Mouse (Mus musculus): ENCODE measurements at regions not wholly inside any gene's neighbourhood (a gene's known extent, or its start where the extent isn't known, plus 50 kb on each side); places are given as distances from the start of the nearest gene placed in this dataset.

- H3K4me1 ChIP-seq (ENCODE audit: control insufficient read depth, insufficient read depth, low read length): no peaks in the 10 kb centered on the region
- H3K27ac ChIP-seq (replicated peaks; ENCODE audit: low read depth, low read length): no peak overlapping the region
- H3K9me3 ChIP-seq (ENCODE audit: control insufficient read depth, low read length): no peaks in the 10 kb centered on the region
- H3K4me3 ChIP-seq (ENCODE audit: low read depth, low read length): no peak overlapping the region
- H3K27me3 ChIP-seq (replicated peaks; ENCODE audit: control insufficient read depth, insufficient read depth, low read length): no peaks in the 10 kb centered on the region
- no peak overlapping the region for H3K4me2 ChIP-seq (ENCODE audit: low read depth, low read length)
- no peaks in the 10 kb centered on the region for H3K36me3 ChIP-seq (ENCODE audit: control insufficient read depth, insufficient read depth, low read length)
- WGBS: 79% methylated on average over 10 of the region's 10 CpGs
- no peak overlapping the region for H3K9ac ChIP-seq (ENCODE audit: low read depth, low read length)
- ATAC-seq (ENCODE audit: low read depth): no peak
- DNase-seq (ENCODE audit: low spot score): no peak
Observed at GRCm38 (mm10) chr14:58817961-58818504, 324.7 kb downstream of the 1700129C05Rik start.

- no peaks in the 10 kb centered on the region for H3K9me3 ChIP-seq (ENCODE audit: control insufficient read depth, low read length)
- H3K36me3 ChIP-seq (ENCODE audit: control insufficient read depth, insufficient read depth, low read length): no peaks in the 10 kb centered on the region
- H3K4me2 ChIP-seq (ENCODE audit: low read depth, low read length): no peak overlapping the region
- no peak for DNase-seq (ENCODE audit: low spot score)
- WGBS: 61% methylated on average over 1 of the region's 1 CpGs
- no peak overlapping the region for H3K27ac ChIP-seq (replicated peaks; ENCODE audit: low read depth, low read length)
- H3K9ac ChIP-seq (ENCODE audit: low read depth, low read length): no peak overlapping the region
- no peak for ATAC-seq (ENCODE audit: low read depth)
- H3K4me1 ChIP-seq (ENCODE audit: control insufficient read depth, insufficient read depth, low read length): no peaks in the 10 kb centered on the region
- H3K27me3 ChIP-seq (replicated peaks; ENCODE audit: control insufficient read depth, insufficient read depth, low read length): no peaks in the 10 kb centered on the region
- H3K4me3 ChIP-seq (ENCODE audit: low read depth, low read length): no peak overlapping the region
Observed at GRCm38 (mm10) chr14:58816540-58816876, 326.2 kb downstream of the 1700129C05Rik start.

- Histone ChIP-seq H3K9me3 (ENCODE audit: control insufficient read depth, low read length) (no peaks in the 10 kb centered on the region), H3K27ac (replicated peaks; ENCODE audit: low read depth, low read length) (no peak overlapping the region), H3K36me3 (ENCODE audit: control insufficient read depth, insufficient read depth, low read length) (no peaks in the 10 kb centered on the region), H3K27me3 (replicated peaks; ENCODE audit: control insufficient read depth, insufficient read depth, low read length) (no peaks in the 10 kb centered on the region), H3K4me1 (ENCODE audit: control insufficient read depth, insufficient read depth, low read length) (no peaks in the 10 kb centered on the region), H3K4me3 (ENCODE audit: low read depth, low read length) (no peak overlapping the region), H3K4me2 (ENCODE audit: low read depth, low read length) (no peak overlapping the region), H3K9ac (ENCODE audit: low read depth, low read length) (no peak overlapping the region)
- WGBS: 54% methylated on average over 11 of the region's 11 CpGs
- ATAC-seq (ENCODE audit: low read depth): peak; percentile 60
- peak; percentile 68 for DNase-seq (ENCODE audit: low spot score)
Observed at GRCm38 (mm10) chr14:58815616-58816539, 326.8 kb downstream of the 1700129C05Rik start.

- Histone ChIP-seq H3K4me1 (ENCODE audit: control insufficient read depth, insufficient read depth, low read length) (no peaks in the 10 kb centered on the region), H3K27me3 (replicated peaks; ENCODE audit: control insufficient read depth, insufficient read depth, low read length) (no peaks in the 10 kb centered on the region), H3K4me2 (ENCODE audit: low read depth, low read length) (no peak overlapping the region), H3K36me3 (ENCODE audit: control insufficient read depth, insufficient read depth, low read length) (no peaks in the 10 kb centered on the region), H3K9ac (ENCODE audit: low read depth, low read length) (no peak overlapping the region), H3K9me3 (ENCODE audit: control insufficient read depth, low read length) (no peaks in the 10 kb centered on the region), H3K27ac (replicated peaks; ENCODE audit: low read depth, low read length) (no peak overlapping the region), H3K4me3 (ENCODE audit: low read depth, low read length) (no peak overlapping the region)
- DNase-seq (ENCODE audit: low spot score) (no peak), ATAC-seq (ENCODE audit: low read depth) (no peak)
- whole genome bisulfite sequencing: 59% methylated on average over 5 of the region's 5 CpGs
Observed at GRCm38 (mm10) chr14:58812585-58812984, 330.1 kb downstream of the 1700129C05Rik start.

GRCm38 (mm10) chr14:58801402-58801861, 341.3 kb downstream of the 1700129C05Rik start:
- H3K27me3 ChIP-seq (replicated peaks; ENCODE audit: control insufficient read depth, insufficient read depth, low read length): no peaks in the 10 kb centered on the region
- ATAC-seq (ENCODE audit: low read depth) (no peak), DNase-seq (ENCODE audit: low spot score) (no peak)
- no peak overlapping the region for H3K4me2 ChIP-seq (ENCODE audit: low read depth, low read length)
- no peaks in the 10 kb centered on the region for H3K36me3 ChIP-seq (ENCODE audit: control insufficient read depth, insufficient read depth, low read length)
- no peak overlapping the region for H3K4me3 ChIP-seq (ENCODE audit: low read depth, low read length)
- no peak overlapping the region for H3K9ac ChIP-seq (ENCODE audit: low read depth, low read length)
- no peaks in the 10 kb centered on the region for H3K4me1 ChIP-seq (ENCODE audit: control insufficient read depth, insufficient read depth, low read length)
- H3K27ac ChIP-seq (replicated peaks; ENCODE audit: low read depth, low read length): no peak overlapping the region
- H3K9me3 ChIP-seq (ENCODE audit: control insufficient read depth, low read length): no peaks in the 10 kb centered on the region

GRCm38 (mm10) chr14:58788190-58788945, 354.3 kb downstream of the 1700129C05Rik start:
- no peaks in the 10 kb centered on the region for H3K9me3 ChIP-seq (ENCODE audit: control insufficient read depth, low read length)
- ATAC-seq (ENCODE audit: low read depth) (no peak), DNase-seq (ENCODE audit: low spot score) (peak; percentile 48)
- no peak overlapping the region for H3K9ac ChIP-seq (ENCODE audit: low read depth, low read length)
- H3K4me1 ChIP-seq (ENCODE audit: control insufficient read depth, insufficient read depth, low read length): peaks cover 13% of the 10 kb centered on the region; the same call in 1 of the 2 replicates
- H3K4me2 ChIP-seq (ENCODE audit: low read depth, low read length): no peak overlapping the region
- H3K36me3 ChIP-seq (ENCODE audit: control insufficient read depth, insufficient read depth, low read length): no peaks in the 10 kb centered on the region
- no peak overlapping the region for H3K4me3 ChIP-seq (ENCODE audit: low read depth, low read length)
- no peak overlapping the region for H3K27ac ChIP-seq (replicated peaks; ENCODE audit: low read depth, low read length)
- H3K27me3 ChIP-seq (replicated peaks; ENCODE audit: control insufficient read depth, insufficient read depth, low read length): no peaks in the 10 kb centered on the region
- WGBS: 72% methylated on average over 10 of the region's 10 CpGs

- H3K27ac ChIP-seq (replicated peaks; ENCODE audit: low read depth, low read length): no peak overlapping the region
- no peak overlapping the region for H3K4me2 ChIP-seq (ENCODE audit: low read depth, low read length)
- H3K9me3 ChIP-seq (ENCODE audit: control insufficient read depth, low read length): no peaks in the 10 kb centered on the region
- no peak overlapping the region for H3K4me3 ChIP-seq (ENCODE audit: low read depth, low read length)
- peaks cover 13% of the 10 kb centered on the region; the same call in 1 of the 2 replicates for H3K4me1 ChIP-seq (ENCODE audit: control insufficient read depth, insufficient read depth, low read length)
- H3K36me3 ChIP-seq (ENCODE audit: control insufficient read depth, insufficient read depth, low read length): no peaks in the 10 kb centered on the region
- ATAC-seq (ENCODE audit: low read depth) (no peak), DNase-seq (ENCODE audit: low spot score) (no peak)
- no peaks in the 10 kb centered on the region for H3K27me3 ChIP-seq (replicated peaks; ENCODE audit: control insufficient read depth, insufficient read depth, low read length)
- no peak overlapping the region for H3K9ac ChIP-seq (ENCODE audit: low read depth, low read length)
- 61% methylated on average over 2 of the region's 2 CpGs for WGBS
Observed at GRCm38 (mm10) chr14:58787618-58788017, 355.1 kb downstream of the 1700129C05Rik start.

GRCm38 (mm10) chr14:58786791-58787491, 355.8 kb downstream of the 1700129C05Rik start:
- H3K4me2 ChIP-seq (ENCODE audit: low read depth, low read length): no peak overlapping the region
- peaks cover 13% of the 10 kb centered on the region; the same call in 1 of the 2 replicates for H3K4me1 ChIP-seq (ENCODE audit: control insufficient read depth, insufficient read depth, low read length)
- ATAC-seq (ENCODE audit: low read depth) (peak; percentile 78; the same call in 1 of the 2 replicates), DNase-seq (ENCODE audit: low spot score) (peak; percentile 71)
- no peak overlapping the region for H3K9ac ChIP-seq (ENCODE audit: low read depth, low read length)
- no peaks in the 10 kb centered on the region for H3K36me3 ChIP-seq (ENCODE audit: control insufficient read depth, insufficient read depth, low read length)
- WGBS: 74% methylated on average over 4 of the region's 4 CpGs
- no peaks in the 10 kb centered on the region for H3K27me3 ChIP-seq (replicated peaks; ENCODE audit: control insufficient read depth, insufficient read depth, low read length)
- no peaks in the 10 kb centered on the region for H3K9me3 ChIP-seq (ENCODE audit: control insufficient read depth, low read length)
- no peak overlapping the region for H3K27ac ChIP-seq (replicated peaks; ENCODE audit: low read depth, low read length)
- H3K4me3 ChIP-seq (ENCODE audit: low read depth, low read length): no peak overlapping the region

All from embryonic facial prominence, embryonic 14.5 days (tissue).